Mouse (Mus musculus): Measurements from ENCODE around the gene March6. TPM values are rescaled to one million over a fixed set of nuclear protein-coding genes. Genes with fewer than 3 reads are reported as not detected.

Gene March6
- polyA plus RNA-seq, 1 experiment from 2014 or later, result 69.6 TPM

DNA sequence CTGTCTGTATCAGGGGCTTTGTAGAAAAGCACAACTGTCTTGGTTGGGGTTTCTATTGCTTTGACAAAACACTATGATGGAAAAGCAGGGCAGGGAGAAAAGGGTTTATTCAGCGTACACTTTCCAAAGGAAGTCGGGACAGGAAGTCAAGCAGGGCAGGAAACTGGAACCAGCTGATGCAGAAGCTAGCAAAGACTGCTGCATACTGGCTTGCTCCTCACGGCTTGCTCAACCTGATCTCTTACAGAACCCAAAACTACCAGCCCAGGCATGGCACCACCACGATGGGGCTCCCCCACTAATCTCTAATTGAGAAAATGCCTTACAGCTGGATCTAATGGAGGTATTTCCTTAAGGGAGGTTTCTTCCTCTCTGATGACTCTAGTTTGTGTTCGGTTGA is 16.6 kb upstream of the March6 start:
- DNase-seq (ENCODE audit: low spot score), result no peak

DNA sequence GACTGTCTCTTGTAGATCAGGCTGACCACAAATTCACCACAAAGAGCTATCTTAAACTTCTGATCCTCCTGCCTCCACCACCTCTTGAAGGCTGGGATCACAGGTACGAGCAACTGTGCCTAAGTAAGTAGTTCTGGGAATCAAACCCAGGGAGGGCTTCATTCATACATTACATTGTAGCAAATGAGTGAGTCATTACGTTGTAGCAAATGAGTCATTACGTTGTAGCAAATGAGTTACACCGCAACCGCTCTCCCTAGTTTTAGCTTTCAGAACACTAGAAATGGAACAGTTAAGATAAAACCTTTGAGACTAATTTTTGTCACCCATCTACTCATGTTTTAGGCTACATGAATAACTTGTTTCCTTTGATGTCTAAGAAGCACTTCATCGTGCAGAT is 15.4 kb upstream of the March6 start:
- H3K27me3 ChIP-seq (ENCODE audit: control insufficient read depth, insufficient read depth, low read length), result no peaks in the 10 kb centered on the region
- H3K9me3 ChIP-seq (ENCODE audit: control insufficient read depth, low read length), result no peaks in the 10 kb centered on the region
- no peak overlapping the region for H3K9ac ChIP-seq (ENCODE audit: low read length)
- H3K4me2 ChIP-seq (ENCODE audit: low read depth, low read length, severe bottlenecking), result no peak overlapping the region
- WGBS, result 86% methylated on average over 6 of the region's 6 CpGs
- H3K4me3 ChIP-seq (ENCODE audit: low read depth, low read length), result no peak overlapping the region
- DNase-seq (ENCODE audit: low spot score) (no peak), ATAC-seq (replicated peaks; ENCODE audit: low FRiP score) (no peak)
- no peak overlapping the region for H3K27ac ChIP-seq (ENCODE audit: low read depth, low read length)
- H3K4me1 ChIP-seq (replicated peaks; ENCODE audit: control insufficient read depth, insufficient read depth, low read length), result peaks cover 9% of the 10 kb centered on the region
- H3K36me3 ChIP-seq (ENCODE audit: control insufficient read depth, insufficient read depth, low read length), result no peaks in the 10 kb centered on the region

More for the DNA sequence above, 16.6 kb upstream of the March6 start:
- H3K27ac ChIP-seq (ENCODE audit: low read depth, low read length), result no peak overlapping the region
- ATAC-seq (replicated peaks; ENCODE audit: low FRiP score), result no peak
- H3K9me3 ChIP-seq (ENCODE audit: control insufficient read depth, low read length), result no peaks in the 10 kb centered on the region
- no peak overlapping the region for H3K9ac ChIP-seq (ENCODE audit: low read length)
- WGBS, result 70% methylated on average over 5 of the region's 5 CpGs
- peaks cover under 1% of the 10 kb centered on the region; the same call in 1 of the 2 replicates for H3K4me1 ChIP-seq (replicated peaks; ENCODE audit: control insufficient read depth, insufficient read depth, low read length)
- no peak overlapping the region for H3K4me2 ChIP-seq (ENCODE audit: low read depth, low read length, severe bottlenecking)
- H3K36me3 ChIP-seq (ENCODE audit: control insufficient read depth, insufficient read depth, low read length), result no peaks in the 10 kb centered on the region
- H3K27me3 ChIP-seq (ENCODE audit: control insufficient read depth, insufficient read depth, low read length), result no peaks in the 10 kb centered on the region
- no peak overlapping the region for H3K4me3 ChIP-seq (ENCODE audit: low read depth, low read length)

DNA sequence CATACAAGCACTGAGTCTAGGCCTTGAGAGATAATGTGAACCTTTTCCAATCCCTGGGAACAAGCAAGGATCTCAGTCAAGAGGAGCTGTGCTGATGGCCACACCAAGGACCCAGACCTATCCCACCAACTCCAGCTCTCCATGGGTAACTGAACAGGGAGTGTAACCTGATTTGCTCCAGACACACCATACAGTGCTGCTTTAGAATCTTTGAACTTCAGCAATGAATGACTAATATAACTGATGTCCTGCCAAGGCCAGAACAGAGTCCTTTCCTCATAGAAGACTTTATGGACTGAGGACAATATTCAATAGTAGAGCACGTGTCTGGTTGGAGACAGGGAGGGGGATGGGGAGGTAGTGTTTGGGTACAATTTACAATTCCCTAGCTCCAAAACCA is 14.2 kb upstream of the March6 start:
- ATAC-seq (replicated peaks; ENCODE audit: low FRiP score) (no peak), DNase-seq (ENCODE audit: low spot score) (no peak)
- Histone ChIP-seq H3K4me1 (replicated peaks; ENCODE audit: control insufficient read depth, insufficient read depth, low read length) (peaks cover 9% of the 10 kb centered on the region), H3K27me3 (ENCODE audit: control insufficient read depth, insufficient read depth, low read length) (no peaks in the 10 kb centered on the region), H3K9ac (ENCODE audit: low read length) (no peak overlapping the region), H3K36me3 (ENCODE audit: control insufficient read depth, insufficient read depth, low read length) (no peaks in the 10 kb centered on the region), H3K4me3 (ENCODE audit: low read depth, low read length) (no peak overlapping the region), H3K27ac (ENCODE audit: low read depth, low read length) (no peak overlapping the region), H3K4me2 (ENCODE audit: low read depth, low read length, severe bottlenecking) (no peak overlapping the region), H3K9me3 (ENCODE audit: control insufficient read depth, low read length) (no peaks in the 10 kb centered on the region)
- 85% methylated on average over 1 of the region's 1 CpGs for WGBS

DNA sequence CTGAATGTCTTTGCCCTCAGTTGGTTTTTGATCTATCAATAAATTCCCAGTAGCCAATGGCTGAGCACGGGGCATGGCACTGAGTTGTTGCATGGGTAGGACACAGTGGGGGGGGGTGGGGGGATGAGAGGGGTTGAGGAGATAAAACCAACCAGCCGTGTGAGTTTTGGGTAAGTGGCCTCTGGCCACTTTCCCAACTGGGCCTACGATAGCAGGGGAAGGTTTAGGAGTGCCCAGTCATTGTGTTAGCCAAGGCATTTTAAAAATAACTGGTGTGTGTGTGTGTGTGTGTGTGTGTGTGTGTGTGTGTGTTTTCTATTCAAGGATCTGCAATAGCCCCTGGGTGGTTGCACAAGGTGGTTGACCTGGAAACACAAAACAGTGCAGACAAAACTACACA is 12.4 kb upstream of the March6 start:
- Histone ChIP-seq H3K4me3 (ENCODE audit: low read depth, low read length) (no peak overlapping the region), H3K36me3 (ENCODE audit: control insufficient read depth, insufficient read depth, low read length) (no peaks in the 10 kb centered on the region), H3K27ac (ENCODE audit: low read depth, low read length) (no peak overlapping the region), H3K9ac (ENCODE audit: low read length) (no peak overlapping the region), H3K27me3 (ENCODE audit: control insufficient read depth, insufficient read depth, low read length) (no peaks in the 10 kb centered on the region), H3K4me1 (replicated peaks; ENCODE audit: control insufficient read depth, insufficient read depth, low read length) (peaks cover 9% of the 10 kb centered on the region), H3K9me3 (ENCODE audit: control insufficient read depth, low read length) (no peaks in the 10 kb centered on the region), H3K4me2 (ENCODE audit: low read depth, low read length, severe bottlenecking) (no peak overlapping the region)
- ATAC-seq (replicated peaks; ENCODE audit: low FRiP score) (peak; percentile 28; the same call in 1 of the 2 replicates), DNase-seq (ENCODE audit: low spot score) (no peak)
- 10% methylated on average over 3 of the region's 3 CpGs for WGBS

DNA sequence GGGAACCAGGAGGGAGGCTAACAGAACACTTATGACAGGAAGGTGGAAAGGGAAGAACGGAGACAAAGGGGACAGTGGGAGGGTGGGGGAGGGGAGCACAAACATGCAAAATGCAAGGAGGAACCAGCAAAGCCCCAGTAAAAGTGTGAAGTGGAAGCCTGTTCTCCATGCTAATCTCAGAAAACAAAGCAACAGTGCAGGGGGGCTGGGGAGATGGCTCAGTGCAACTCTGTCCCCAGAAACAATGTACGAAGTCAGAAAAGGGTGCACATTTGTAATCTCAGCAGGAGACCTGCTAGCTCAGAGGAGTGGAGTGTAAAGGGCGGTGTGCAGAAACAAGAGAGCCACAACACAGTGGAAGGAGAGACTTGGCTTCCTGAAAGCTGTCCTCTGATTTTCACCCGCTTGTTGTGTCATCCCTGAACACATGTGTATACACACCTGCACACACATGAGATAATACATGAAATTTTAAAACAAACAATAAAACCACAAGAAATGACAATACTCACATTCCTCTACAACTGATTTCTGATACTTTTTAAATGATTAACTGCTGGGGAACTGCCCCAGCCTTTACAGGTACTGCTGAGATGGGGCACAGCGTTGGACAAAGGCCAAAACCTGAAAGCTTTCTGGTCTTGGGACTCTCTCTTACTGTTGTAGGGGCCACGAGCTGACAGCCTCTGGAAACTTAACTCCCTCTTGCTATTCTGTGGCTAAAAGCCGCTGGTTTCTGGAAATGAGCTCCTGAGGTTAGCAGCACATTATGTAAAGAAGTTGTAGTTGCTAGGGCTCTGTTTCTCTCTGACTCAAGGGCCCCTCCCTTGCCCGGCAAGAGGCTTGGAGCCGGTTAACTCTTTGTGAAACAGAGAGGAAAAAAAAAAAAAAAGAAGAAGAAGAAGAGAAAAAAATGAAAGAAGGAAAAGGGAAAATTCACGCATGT is 11.4 kb upstream of the March6 start:
- Histone ChIP-seq H3K4me1 (replicated peaks; ENCODE audit: control insufficient read depth, insufficient read depth, low read length) (peaks cover 9% of the 10 kb centered on the region), H3K9ac (ENCODE audit: low read length) (peak overlapping the region; percentile 29; the same call in 1 of the 2 replicates), H3K36me3 (ENCODE audit: control insufficient read depth, insufficient read depth, low read length) (no peaks in the 10 kb centered on the region), H3K4me2 (ENCODE audit: low read depth, low read length, severe bottlenecking) (0 out of 2 replicates have a peak overlapping the region, but pooled peaks have one; percentile 21), H3K9me3 (ENCODE audit: control insufficient read depth, low read length) (no peaks in the 10 kb centered on the region), H3K27ac (ENCODE audit: low read depth, low read length) (peak overlapping the region; percentile 70; the same call in 1 of the 2 replicates), H3K4me3 (ENCODE audit: low read depth, low read length) (no peak overlapping the region), H3K27me3 (ENCODE audit: control insufficient read depth, insufficient read depth, low read length) (no peaks in the 10 kb centered on the region)
- WGBS, result 6% methylated on average over 10 of the region's 10 CpGs
- peak; percentile 57 for DNase-seq (ENCODE audit: low spot score)
- peak; percentile 43 for ATAC-seq (replicated peaks; ENCODE audit: low FRiP score)

DNA sequence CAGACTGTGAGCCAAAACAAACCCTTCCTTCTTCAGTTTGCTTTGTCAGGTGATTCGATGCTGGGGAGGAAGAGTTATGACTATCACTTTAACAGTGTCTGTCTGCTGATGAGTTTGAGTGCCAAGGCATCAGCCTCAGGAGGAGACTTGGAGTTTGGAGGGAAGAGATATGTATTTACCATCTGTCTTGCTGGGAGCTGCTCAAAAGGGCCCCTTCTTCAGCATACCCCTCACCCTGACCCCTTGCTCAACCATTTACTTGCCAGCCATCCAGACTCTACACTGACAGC is 9.6 kb upstream of the March6 start:
- H3K9me3 ChIP-seq (ENCODE audit: control insufficient read depth, low read length), result no peaks in the 10 kb centered on the region
- H3K27me3 ChIP-seq (ENCODE audit: control insufficient read depth, insufficient read depth, low read length), result no peaks in the 10 kb centered on the region
- H3K4me2 ChIP-seq (ENCODE audit: low read depth, low read length, severe bottlenecking), result no peak overlapping the region
- no peaks in the 10 kb centered on the region for H3K36me3 ChIP-seq (ENCODE audit: control insufficient read depth, insufficient read depth, low read length)
- no peak overlapping the region for H3K4me3 ChIP-seq (ENCODE audit: low read depth, low read length)
- DNase-seq (ENCODE audit: low spot score) (no peak), ATAC-seq (replicated peaks; ENCODE audit: low FRiP score) (no peak)
- WGBS, result 60% methylated on average over 1 of the region's 1 CpGs
- no peak overlapping the region for H3K9ac ChIP-seq (ENCODE audit: low read length)
- peaks cover 15% of the 10 kb centered on the region for H3K4me1 ChIP-seq (replicated peaks; ENCODE audit: control insufficient read depth, insufficient read depth, low read length)
- H3K27ac ChIP-seq (ENCODE audit: low read depth, low read length), result no peak overlapping the region

DNA sequence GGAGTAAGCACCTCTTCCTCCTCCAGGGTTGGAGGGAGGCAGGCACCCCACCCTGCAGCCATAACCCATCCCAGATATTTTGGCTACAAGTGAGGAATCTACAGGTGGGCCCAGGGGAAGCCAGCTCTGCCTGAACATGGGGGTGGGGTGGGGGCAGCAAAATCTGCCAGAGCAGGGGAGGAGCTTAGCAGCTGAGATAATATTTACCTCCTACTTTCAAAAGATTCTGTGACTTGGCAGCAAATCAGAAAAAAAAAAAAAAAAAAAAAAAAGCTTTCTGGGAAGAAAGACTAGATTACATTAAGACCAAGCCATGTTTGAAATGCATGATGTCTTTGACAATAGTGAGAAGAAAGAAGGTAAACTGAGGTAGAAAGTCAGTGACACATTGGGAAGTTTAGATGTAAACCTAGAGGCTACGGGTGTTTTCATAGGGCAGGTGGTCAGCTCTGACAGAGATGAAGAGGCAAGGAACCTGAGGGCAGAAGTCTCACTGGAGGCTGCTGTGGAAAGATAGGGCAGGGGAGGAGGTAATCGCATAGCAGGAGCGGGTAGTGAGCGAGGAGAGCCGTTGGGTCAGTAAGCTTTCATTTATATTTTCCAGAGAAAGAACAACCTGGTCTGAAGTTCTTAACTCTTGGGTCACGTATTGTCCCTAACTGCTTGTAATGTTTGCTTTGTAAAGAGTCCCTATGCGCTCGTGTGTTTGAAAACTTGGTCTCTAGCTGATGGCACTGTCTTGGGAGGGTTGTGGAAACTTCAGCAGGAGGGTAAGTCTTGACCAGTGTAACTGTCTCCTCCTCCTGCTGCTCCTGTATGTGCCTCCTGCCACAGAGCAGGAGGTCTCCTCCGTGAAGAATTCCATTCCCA is 9.0 kb upstream of the March6 start:
- 79% methylated on average over 9 of the region's 9 CpGs for WGBS
- H3K4me1 ChIP-seq (replicated peaks; ENCODE audit: control insufficient read depth, insufficient read depth, low read length), result peaks cover 15% of the 10 kb centered on the region
- DNase-seq (ENCODE audit: low spot score), result no peak

DNA sequence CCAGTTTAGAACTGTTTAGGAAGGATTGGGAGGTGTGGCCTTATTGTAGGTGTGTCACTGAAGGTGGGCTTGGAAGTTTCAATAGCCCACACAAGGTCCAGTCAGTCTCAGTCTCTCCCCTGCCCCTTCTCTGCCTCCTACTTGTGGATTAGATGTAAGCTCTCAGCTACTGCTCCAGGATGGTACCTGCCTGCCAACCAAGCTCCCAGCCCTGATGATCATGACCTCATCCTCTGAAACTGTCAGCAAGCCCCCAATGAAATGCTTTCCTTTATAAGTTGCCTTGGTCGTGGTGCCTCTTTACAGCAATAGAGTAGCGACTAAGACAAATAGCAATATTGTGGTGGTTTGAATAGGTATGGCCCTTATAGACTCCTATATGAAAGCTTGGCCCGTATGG is 7.5 kb upstream of the March6 start:
- ATAC-seq (replicated peaks; ENCODE audit: low FRiP score), result no peak
- H3K27ac ChIP-seq (ENCODE audit: low read depth, low read length), result no peak overlapping the region
- H3K27me3 ChIP-seq (ENCODE audit: control insufficient read depth, insufficient read depth, low read length), result no peaks in the 10 kb centered on the region
- no peaks in the 10 kb centered on the region for H3K9me3 ChIP-seq (ENCODE audit: control insufficient read depth, low read length)
- no peaks in the 10 kb centered on the region for H3K36me3 ChIP-seq (ENCODE audit: control insufficient read depth, insufficient read depth, low read length)
- 89% methylated on average over 3 of the region's 3 CpGs for WGBS
- H3K9ac ChIP-seq (ENCODE audit: low read length), result no peak overlapping the region
- H3K4me3 ChIP-seq (ENCODE audit: low read depth, low read length), result no peak overlapping the region
- no peak overlapping the region for H3K4me2 ChIP-seq (ENCODE audit: low read depth, low read length, severe bottlenecking)
- H3K4me1 ChIP-seq (replicated peaks; ENCODE audit: control insufficient read depth, insufficient read depth, low read length), result peaks cover 15% of the 10 kb centered on the region
- no peak for DNase-seq (ENCODE audit: low spot score)

More for the DNA sequence above, 9.0 kb upstream of the March6 start:
- Histone ChIP-seq H3K4me2 (ENCODE audit: low read depth, low read length, severe bottlenecking) (no peak overlapping the region), H3K36me3 (ENCODE audit: control insufficient read depth, insufficient read depth, low read length) (no peaks in the 10 kb centered on the region), H3K9me3 (ENCODE audit: control insufficient read depth, low read length) (no peaks in the 10 kb centered on the region), H3K4me3 (ENCODE audit: low read depth, low read length) (no peak overlapping the region), H3K9ac (ENCODE audit: low read length) (no peak overlapping the region), H3K27me3 (ENCODE audit: control insufficient read depth, insufficient read depth, low read length) (no peaks in the 10 kb centered on the region), H3K27ac (ENCODE audit: low read depth, low read length) (no peak overlapping the region)
- no peak for ATAC-seq (replicated peaks; ENCODE audit: low FRiP score)
